Mouse (Mus musculus) testis, adult 2 months (tissue): ENCODE measurements around the gene Wfdc18.

ENCODE experiments used
- CTCF ChIP-seq: fragments of 200-500 bp; IDR thresholded peaks from 2 replicates; pipeline ENCODE4 v1.5.1; 2012; ENCODE audit warnings: low read depth, mild to moderate bottlenecking, inconsistent platforms, low read length, moderate library complexity; ENCODE audit not compliant: control insufficient read depth, insufficient read depth, insufficient replicate concordance
- POLR2A ChIP-seq: fragments of 200-500 bp; IDR thresholded peaks from 2 replicates; pipeline ENCODE4 v1.6.1; 2012; ENCODE audit warnings: low read depth, mild to moderate bottlenecking, inconsistent platforms, low read length, moderate library complexity; ENCODE audit not compliant: control insufficient read depth

DNA sequence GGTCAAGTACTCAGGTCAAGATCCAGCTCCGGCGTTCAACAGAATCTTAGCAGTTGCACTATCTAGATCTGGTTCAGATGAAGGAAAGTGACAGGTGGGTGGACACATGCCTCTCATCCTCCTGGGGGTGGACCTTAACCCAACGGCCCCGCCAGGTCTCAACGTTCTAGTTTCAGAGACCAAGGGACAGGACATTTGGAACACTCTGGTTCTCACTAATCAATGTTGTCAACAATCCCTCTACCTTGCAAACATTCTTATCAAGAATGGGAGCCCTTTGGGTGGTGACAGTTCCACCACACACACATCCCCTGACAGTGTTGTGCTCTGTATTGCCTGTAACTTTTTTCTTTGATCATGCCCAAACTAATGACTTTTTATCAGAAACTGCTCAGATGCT lies 33.0 kb downstream of the Wfdc18 start:
- TF ChIP-seq POLR2A = no peak
- no peak for TF ChIP-seq CTCF
